Mouse (Mus musculus): ENCODE measurements around the gene Ildr1.

Ildr1 gene

GRCm38 (mm10) chr16:36771244-36771643 is 77.5 kb downstream of the Ildr1 start:
- no peak for DNase-seq (ENCODE audit: low spot score)

DNA sequence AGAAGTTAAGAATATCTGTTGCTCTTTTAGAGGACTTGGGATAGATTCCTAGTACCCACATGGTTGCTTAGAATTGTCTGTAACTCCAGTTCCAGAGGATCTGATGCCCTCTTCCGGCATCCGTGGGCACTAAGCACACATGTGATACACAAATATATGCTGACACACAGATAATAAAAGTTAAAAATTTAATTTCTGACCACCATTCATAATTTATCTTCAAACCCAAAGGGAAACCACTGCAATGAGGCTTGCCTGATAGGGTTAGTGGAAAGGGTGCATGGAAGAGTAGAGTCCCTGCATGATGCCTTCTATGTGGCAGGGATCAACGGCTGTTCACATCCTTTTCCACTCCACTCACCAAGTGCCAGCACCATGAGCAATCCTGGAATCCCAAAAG is 77.9 kb downstream of the Ildr1 start:
- DNase-seq (ENCODE audit: low spot score), result no peak

GRCm38 (mm10) chr16:36772996-36773395 is 79.2 kb downstream of the Ildr1 start:
- DNase-seq (ENCODE audit: low spot score), result no peak

- no peak for DNase-seq (ENCODE audit: low spot score)
Observed at GRCm38 (mm10) chr16:36775658-36776057, 81.9 kb downstream of the Ildr1 start.

Measured in urinary bladder, postnatal 14 days (tissue).